Mouse (Mus musculus) frontal cortex, adult 2 months (tissue): ENCODE data around the gene Zfp839. TPM values are rescaled to one million over a fixed set of nuclear protein-coding genes. Genes with fewer than 3 reads are reported as not detected.
A peak's percentile ranks its signal among the peaks of the same experiment; 100 is the strongest.

Experiments used
- DNase-seq, 2 experiments: peaks; one replicate each; pipeline ENCODE4 v3.0.0; 2022; ENCODE audit warnings: low spot score in 1 of 2; ENCODE audit errors: extremely low spot score in 1 of 2
- polyA plus RNA-seq: library from polyadenylated mRNA; depleted of rRNA; stranded (reverse); fragments of >200 nt; gene quantifications from 2 replicates; pipeline ENCODE4 v1.2.3, GENCODE M21; 2012; rRNA removed

Zfp839 gene
- polyA plus RNA-seq, 1 experiment, result 7.7 TPM

GRCm38 (mm10) chr12:110871247-110871646 is 21.2 kb downstream of the Zfp839 start:
- DNase-seq, result no peak

GRCm38 (mm10) chr12:110875351-110875750 is 25.3 kb downstream of the Zfp839 start:
- no peak for DNase-seq

- DNase-seq, result no peak
These were observed 32.2 kb downstream of the Zfp839 start for GRCm38 (mm10) chr12:110882291-110882690.

- DNase-seq, result no peak
These were observed 35.2 kb downstream of the Zfp839 start for GRCm38 (mm10) chr12:110885251-110885650.

- no peak for DNase-seq
These were observed 38.1 kb downstream of the Zfp839 start for GRCm38 (mm10) chr12:110888106-110888505.

GRCm38 (mm10) chr12:110888606-110889005 is 38.6 kb downstream of the Zfp839 start:
- DNase-seq, result peak in 1 of 2 experiments; percentile 37

- DNase-seq, result peak; percentile 97 to 98
These were observed 39.3 kb downstream of the Zfp839 start, which contains the start of the genes Cinp and Tecpr2 for GRCm38 (mm10) chr12:110889036-110890020. TSS of gene Cinp (minus strand) at chr12:110889145. TSS of gene Tecpr2 (plus strand) at chr12:110889264.

GRCm38 (mm10) chr12:110891887-110892286 is 41.8 kb downstream of the Zfp839 start:
- no peak for DNase-seq

GRCm38 (mm10) chr12:110902106-110902505 is 52.1 kb downstream of the Zfp839 start:
- no peak for DNase-seq

GRCm38 (mm10) chr12:110903536-110903935 is 53.5 kb downstream of the Zfp839 start:
- DNase-seq, result peak in 1 of 2 experiments; percentile 56

GRCm38 (mm10) chr12:110907845-110908244 is 57.8 kb downstream of the Zfp839 start:
- DNase-seq, result no peak

- peak; percentile 54 to 62 for DNase-seq
These were observed 59.9 kb downstream of the Zfp839 start for GRCm38 (mm10) chr12:110909962-110910361.

GRCm38 (mm10) chr12:110915761-110916160 is 65.7 kb downstream of the Zfp839 start:
- DNase-seq, result no peak

Other genes with a start within 250 kb of the Zfp839 start
- 336 and 380 TPM in 2 replicates for gene Dync1h1, start 248.8 kb upstream of the Zfp839 start, polyA plus RNA-seq
- gene 1700001K19Rik, start 167.6 kb upstream of the Zfp839 start, polyA plus RNA-seq, result not detected in 2 replicates
- gene Hsp90aa1, start 147.5 kb upstream of the Zfp839 start, polyA plus RNA-seq, result 470 and 567 TPM in 2 replicates
- gene Wdr20, start 112.3 kb upstream of the Zfp839 start, polyA plus RNA-seq, result 22.9 and 25.6 TPM in 2 replicates
- gene Mok, start 9.3 kb upstream of the Zfp839 start, polyA plus RNA-seq, result 14.0 and 14.2 TPM in 2 replicates
- gene Cinp, start 38.9 kb downstream of the Zfp839 start, polyA plus RNA-seq, result 106 TPM in 2 replicates
- 27.6 and 29.4 TPM in 2 replicates for gene Tecpr2, start 39.0 kb downstream of the Zfp839 start, polyA plus RNA-seq
- 25.5 and 30.5 TPM in 2 replicates for gene Ankrd9, start 128.8 kb downstream of the Zfp839 start, polyA plus RNA-seq
- 13.4 and 14.4 TPM in 2 replicates for gene Rcor1, start 189.1 kb downstream of the Zfp839 start, polyA plus RNA-seq